Mouse (Mus musculus) E14TG2a.4 (cell line): ENCODE measurements around the gene Slc4a1ap.
"Not testable (repeated sequence)": the region's sequence is repeated elsewhere in the genome, so short reads cannot be mapped to it uniquely, and the experiment has no call there.

Experiments used
- H3K27me3 ChIP-seq: 2 replicates; pipeline ENCODE4 v1.6.1; 2014; ENCODE audit warnings: low read length, control low read depth; ENCODE audit not compliant: insufficient read depth
- H3K36me3 ChIP-seq: 2 replicates; pipeline ENCODE4 v1.6.1; 2014; ENCODE audit warnings: low read length, control low read depth; ENCODE audit not compliant: insufficient read depth
- H3K4me1 ChIP-seq: replicated peaks from 2 replicates; pipeline ENCODE4 v1.6.1; 2014; ENCODE audit warnings: low read depth, low read length, control low read depth
- H3K4me3 ChIP-seq: replicated peaks from 2 replicates; pipeline ENCODE4 v1.5.1; 2014; ENCODE audit warnings: mild to moderate bottlenecking, low read length
- H3K9me3 ChIP-seq: 2 replicates; pipeline ENCODE4 v1.6.1; 2014; ENCODE audit warnings: low read length, control low read depth
- CTCF ChIP-seq: conservative IDR thresholded peaks from 2 replicates; pipeline ENCODE4 v1.5.1; 2014; ENCODE audit warnings: low read length
- NANOG ChIP-seq: IDR thresholded peaks from 2 replicates; pipeline ENCODE4 v1.6.1; 2014; ENCODE audit warnings: borderline replicate concordance, low read length, mixed read lengths
- POU5F1 ChIP-seq: IDR thresholded peaks from 2 replicates; pipeline ENCODE4 v1.6.1; 2014; ENCODE audit warnings: low read length, borderline replicate concordance

The Slc4a1ap gene

GRCm38 (mm10) chr5:31576539-31576975 lies 49.8 kb downstream of the Slc4a1ap start:
- Histone ChIP-seq H3K4me1 (peaks cover 4% of the 10 kb centered on the region), H3K27me3 (peaks cover 18% of the 10 kb centered on the region), H3K9me3 (no peaks in the 10 kb centered on the region), H3K4me3 (no peak overlapping the region), H3K36me3 (no peaks in the 10 kb centered on the region)
- TF ChIP-seq POU5F1, result no peak
- no peak for TF ChIP-seq NANOG
- TF ChIP-seq CTCF, result no peak

GRCm38 (mm10) chr5:31581263-31581662 lies 54.5 kb downstream of the Slc4a1ap start:
- TF ChIP-seq CTCF, result no peak
- TF ChIP-seq POU5F1, result no peak
- TF ChIP-seq NANOG, result no peak
- Histone ChIP-seq H3K36me3 (no peaks in the 10 kb centered on the region), H3K27me3 (peaks cover 12% of the 10 kb centered on the region; the same call in 1 of the 2 replicates), H3K4me3 (no peak overlapping the region), H3K4me1 (peaks cover 3% of the 10 kb centered on the region; the same call in 1 of the 2 replicates), H3K9me3 (peaks cover 9% of the 10 kb centered on the region)

GRCm38 (mm10) chr5:31581932-31582331 lies 55.1 kb downstream of the Slc4a1ap start:
- Histone ChIP-seq H3K4me1 (peaks cover 10% of the 10 kb centered on the region), H3K27me3 (peaks cover 9% of the 10 kb centered on the region; the same call in 1 of the 2 replicates), H3K9me3 (peaks cover 9% of the 10 kb centered on the region)

GRCm38 (mm10) chr5:31583261-31583660 lies 56.5 kb downstream of the Slc4a1ap start:
- TF ChIP-seq NANOG (no peak), CTCF (no peak), POU5F1 (no peak)
- H3K9me3 ChIP-seq, result peaks cover 9% of the 10 kb centered on the region
- no peaks in the 10 kb centered on the region for H3K36me3 ChIP-seq
- H3K4me1 ChIP-seq, result peaks cover 14% of the 10 kb centered on the region
- no peak overlapping the region for H3K4me3 ChIP-seq
- H3K27me3 ChIP-seq, result 0 out of 2 replicates have a peak, but pooled peaks cover 2% of the 10 kb centered on the region

More at GRCm38 (mm10) chr5:31581932-31582331, 55.1 kb downstream of the Slc4a1ap start:
- Histone ChIP-seq H3K36me3 (no peaks in the 10 kb centered on the region), H3K4me3 (no peak overlapping the region)
- TF ChIP-seq POU5F1 (no peak), CTCF (no peak), NANOG (no peak)

GRCm38 (mm10) chr5:31585526-31585925 lies 58.7 kb downstream of the Slc4a1ap start:
- peaks cover 18% of the 10 kb centered on the region for H3K4me1 ChIP-seq
- no peak for TF ChIP-seq POU5F1
- no peak for TF ChIP-seq NANOG
- TF ChIP-seq CTCF, result no peak
- no peak overlapping the region for H3K4me3 ChIP-seq
- peaks cover 12% of the 10 kb centered on the region for H3K9me3 ChIP-seq
- no peaks in the 10 kb centered on the region for H3K36me3 ChIP-seq
- H3K27me3 ChIP-seq, result no peaks in the 10 kb centered on the region

- Histone ChIP-seq H3K4me1 (peaks cover 18% of the 10 kb centered on the region), H3K4me3 (no peak overlapping the region), H3K9me3 (peaks cover 12% of the 10 kb centered on the region), H3K27me3 (no peaks in the 10 kb centered on the region), H3K36me3 (no peaks in the 10 kb centered on the region)
- TF ChIP-seq CTCF (no peak), NANOG (no peak), POU5F1 (no peak)
Observed at GRCm38 (mm10) chr5:31588016-31588415, 61.2 kb downstream of the Slc4a1ap start.

- peak; percentile 61 for TF ChIP-seq CTCF
- not testable (repeated sequence) for H3K27me3 ChIP-seq, H3K4me3 ChIP-seq
Observed at GRCm38 (mm10) chr5:31588672-31589071, 61.9 kb downstream of the Slc4a1ap start.

GRCm38 (mm10) chr5:31589711-31590319 lies 63.0 kb downstream of the Slc4a1ap start:
- no peak for TF ChIP-seq CTCF
- TF ChIP-seq NANOG, result no peak
- no peak for TF ChIP-seq POU5F1
- Histone ChIP-seq H3K4me3 (no peak overlapping the region), H3K4me1 (peaks cover 25% of the 10 kb centered on the region), H3K36me3 (no peaks in the 10 kb centered on the region), H3K27me3 (no peaks in the 10 kb centered on the region), H3K9me3 (peaks cover 3% of the 10 kb centered on the region; the same call in 1 of the 2 replicates)

More at GRCm38 (mm10) chr5:31588672-31589071, 61.9 kb downstream of the Slc4a1ap start:
- H3K36me3 ChIP-seq, result not testable (repeated sequence)
- peaks cover 23% of the 10 kb centered on the region for H3K4me1 ChIP-seq
- H3K9me3 ChIP-seq, result peaks cover 12% of the 10 kb centered on the region

GRCm38 (mm10) chr5:31591122-31591521 lies 64.3 kb downstream of the Slc4a1ap start:
- TF ChIP-seq CTCF, result no peak
- no peak for TF ChIP-seq POU5F1
- TF ChIP-seq NANOG, result no peak
- Histone ChIP-seq H3K9me3 (peaks cover 3% of the 10 kb centered on the region; the same call in 1 of the 2 replicates), H3K36me3 (no peaks in the 10 kb centered on the region), H3K4me3 (no peak overlapping the region), H3K27me3 (no peaks in the 10 kb centered on the region), H3K4me1 (peaks cover 34% of the 10 kb centered on the region)
